In genomic region chr2:156904976-156905717, GRCm38 (mm10) we compare ENCODE assay signal across 9 mouse cellular contexts. TPM values are rescaled to one million over a fixed set of nuclear protein-coding genes. Genes with fewer than 3 reads are reported as not detected.
DNase-seq lines count a peak whose midpoint lies in the region; ATAC-seq and TF ChIP-seq lines count a peak whose summit lies in the region.
"Had no signal": no experiment of that assay in that cellular context is flagged by ENCODE, and none has a peak within 500 bp of the region (broad histone marks: within the 10 kb centered on the region; RNA-seq: fewer than 3 reads in every experiment).

No protein-coding gene starts in this region.

- peak; percentile 17 for DNase-seq in ovary, postnatal 10 days (ENCODE audit: low spot score)
- DNase-seq in ovary, adult 18-20 months (ENCODE audit: low spot score): no peak
- DNase-seq in adrenal gland, postnatal 36 days: peak; percentile 63 to 78
- peak; percentile 69 to 87 for DNase-seq in frontal cortex, adult 2 months (ENCODE audit: extremely low spot score in 1 of 2, low spot score in 1 of 2)
- peak; percentile 56 to 85 for DNase-seq in kidney, postnatal 36 days
- peak; percentile 53 for DNase-seq in lung, adult 2 months
- peak; percentile 71 for DNase-seq in stomach, postnatal 0 days (ENCODE audit: low spot score)

- H3K4me1 ChIP-seq in lung, adult 2 months (ENCODE audit: control insufficient read depth, insufficient read depth, low read length): no peaks in the 10 kb centered on the region
- no peaks in the 10 kb centered on the region for H3K4me1 ChIP-seq in stomach, postnatal 0 days (replicated peaks; ENCODE audit: control insufficient read depth, insufficient read depth)
- H3K4me1 ChIP-seq: embryonic facial prominence, embryonic 13.5 days had no signal

- H3K36me3 ChIP-seq in stomach, postnatal 0 days (ENCODE audit: control insufficient read depth, insufficient read depth, low read length): no peaks in the 10 kb centered on the region
- H3K36me3 ChIP-seq: embryonic facial prominence, embryonic 13.5 days had no signal

- no peak overlapping the region for H3K4me2 ChIP-seq in stomach, postnatal 0 days (replicated peaks; ENCODE audit: low read depth)
- H3K4me2 ChIP-seq: embryonic facial prominence, embryonic 13.5 days had no signal

- H3K27ac ChIP-seq in stomach, postnatal 0 days (replicated peaks): no peak overlapping the region
- H3K27ac ChIP-seq: embryonic facial prominence, embryonic 13.5 days had no signal

- 0 out of 2 replicates have a peak, but pooled peaks have one; percentile 61 for ATAC-seq in stomach, postnatal 0 days (ENCODE audit: low FRiP score, low TSS enrichment)
- ATAC-seq in monocyte, adult 5-6 weeks (replicated peaks; ENCODE audit: insufficient number of reproducible peaks, low FRiP score, low TSS enrichment, poor library complexity, severe bottlenecking): no peak

- 33% methylated on average over 6 of the region's 6 CpGs for WGBS in lung, adult 2 months
- 19% methylated on average over 6 of the region's 6 CpGs for WGBS in stomach, postnatal 0 days

- peak; percentile 52 for TF ChIP-seq CTCF in lung, adult 2 months (IDR thresholded peaks at IDR 0.05; ENCODE audit: insufficient read depth, low read length)
- TF ChIP-seq CTCF in stomach, postnatal 0 days (IDR thresholded peaks at IDR 0.05; ENCODE audit: low read depth): peak; percentile 89

- no peaks in the 10 kb centered on the region for H3K27me3 ChIP-seq in stomach, postnatal 0 days (ENCODE audit: control insufficient read depth, insufficient read depth, low read length)
- H3K27me3 ChIP-seq: embryonic facial prominence, embryonic 13.5 days had no signal

- no peaks in the 10 kb centered on the region for H3K9me3 ChIP-seq in stomach, postnatal 0 days (ENCODE audit: control insufficient read depth, low read length)
- H3K9me3 ChIP-seq: embryonic facial prominence, embryonic 13.5 days had no signal

- TF ChIP-seq POLR2A in lung, adult 2 months (IDR thresholded peaks at IDR 0.05; ENCODE audit: borderline replicate concordance, extremely low read depth, low read depth, low read length): no peak

- TF ChIP-seq EP300 in stomach, postnatal 0 days (optimal IDR thresholded peaks at IDR 0.05): no peak

- H3K9ac ChIP-seq in stomach, postnatal 0 days (ENCODE audit: low read length): no peak overlapping the region
- H3K9ac ChIP-seq: embryonic facial prominence, embryonic 13.5 days had no signal

- no peak overlapping the region for H3K4me3 ChIP-seq in lung, adult 2 months (replicated peaks; ENCODE audit: extremely low read depth, low read depth, low read length)
- H3K4me3 ChIP-seq in stomach, postnatal 0 days (ENCODE audit: low read depth, low read length): no peak overlapping the region
- H3K4me3 ChIP-seq: embryonic facial prominence, embryonic 13.5 days had no signal

RNA-seq across cellular contexts. Expression of gene Sla2, which starts 18.2 kb away (rescaled TPM):
- total RNA-seq in adrenal gland, postnatal 36 days (2021): not detected
- polyA plus RNA-seq in frontal cortex, adult 2 months (2012; rRNA removed): 0.57 and 0.78 TPM in 2 replicates
- 0.86 and 0.95 TPM in 2 replicates for polyA plus RNA-seq in lung, adult 2 months (2012; rRNA removed)
- polyA plus RNA-seq in stomach, postnatal 0 days (2015; fragmentation: Nextera tagmentation; extraction: Ambion mirVana): 0.10 and 0.17 TPM in 2 replicates
- 13.8 to 38.9 TPM (median 15.8 TPM) in 3 replicates for total RNA-seq in monocyte, adult 5-6 weeks (2017)

RNA-seq across cellular contexts. Expression of gene Rab5if, which starts 42.2 kb away (rescaled TPM):
- 100 to 1,000 TPM; 244 to 346 TPM for total RNA-seq in adrenal gland, postnatal 36 days (2021)
- 101 and 109 TPM in 2 replicates for polyA plus RNA-seq in frontal cortex, adult 2 months (2012; rRNA removed)
- 82.5 and 104 TPM in 2 replicates for polyA plus RNA-seq in lung, adult 2 months (2012; rRNA removed)
- 221 and 227 TPM in 2 replicates for polyA plus RNA-seq in stomach, postnatal 0 days (2015; fragmentation: Nextera tagmentation; extraction: Ambion mirVana)
- total RNA-seq in monocyte, adult 5-6 weeks (2017): 118 to 134 TPM (median 121 TPM) in 3 replicates

RNA-seq across cellular contexts. Expression of gene 4930518I15Rik, which starts 47.4 kb away (rescaled TPM):
- total RNA-seq in adrenal gland, postnatal 36 days (2021): 1 to 10 TPM; 1.4 to 3.2 TPM
- polyA plus RNA-seq in frontal cortex, adult 2 months (2012; rRNA removed): 3.2 and 3.4 TPM in 2 replicates
- 0.89 and 1.7 TPM in 2 replicates for polyA plus RNA-seq in lung, adult 2 months (2012; rRNA removed)
- 2.4 and 2.7 TPM in 2 replicates for polyA plus RNA-seq in stomach, postnatal 0 days (2015; fragmentation: Nextera tagmentation; extraction: Ambion mirVana)
- total RNA-seq in monocyte, adult 5-6 weeks (2017): 0.38 to 5.2 TPM (median 2.5 TPM) in 3 replicates
